Mouse (Mus musculus): ENCODE measurements at regions not wholly inside any gene's neighbourhood (a gene's known extent, or its start where the extent isn't known, plus 50 kb on each side); places are given as distances from the start of the nearest gene placed in this dataset.
A peak's percentile ranks its signal among the peaks of the same experiment; 100 is the strongest.

DNA sequence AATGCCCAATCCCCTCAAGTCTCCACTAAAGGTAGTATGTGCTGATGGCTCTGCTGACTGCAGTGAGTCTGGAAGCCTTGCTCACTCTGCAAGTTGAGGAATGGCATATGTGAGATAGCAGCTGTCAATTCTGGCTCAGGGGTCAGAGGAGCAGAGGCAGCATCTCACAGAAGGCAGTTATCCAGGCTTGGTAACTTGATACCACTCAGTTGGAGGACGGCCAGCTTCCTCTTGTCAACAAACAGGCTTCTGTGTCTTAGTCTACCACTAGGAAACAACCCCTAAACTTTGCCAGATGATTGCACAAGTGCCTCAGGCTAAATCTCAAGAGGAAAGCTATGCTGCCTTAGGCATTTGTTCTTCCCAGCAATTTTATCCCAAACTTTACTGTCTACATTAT is 55.7 kb upstream of the Gabre start:
- DNase-seq (ENCODE audit: low read depth, low spot score), result peak; percentile 2

- peak; percentile 53 for DNase-seq (ENCODE audit: low read depth, low spot score)
Measured at GRCm38 (mm10) chrX:72328822-72329221, 54.2 kb upstream of the Gabre start.
